Mouse (Mus musculus) G1E (cell line): Measurements from ENCODE around the gene Patl1.

Experiments used
- CTCF ChIP-seq: IDR thresholded peaks from 2 replicates; pipeline ENCODE4 v1.5.1; 2012; ENCODE audit warnings: low read depth, low read length, inconsistent platforms, mixed read lengths
- GATA1 ChIP-seq: IDR thresholded peaks from 2 replicates; pipeline ENCODE4 v1.6.1; 2012; ENCODE audit warnings: borderline replicate concordance, low read length, inconsistent platforms, mixed read lengths

DNA sequence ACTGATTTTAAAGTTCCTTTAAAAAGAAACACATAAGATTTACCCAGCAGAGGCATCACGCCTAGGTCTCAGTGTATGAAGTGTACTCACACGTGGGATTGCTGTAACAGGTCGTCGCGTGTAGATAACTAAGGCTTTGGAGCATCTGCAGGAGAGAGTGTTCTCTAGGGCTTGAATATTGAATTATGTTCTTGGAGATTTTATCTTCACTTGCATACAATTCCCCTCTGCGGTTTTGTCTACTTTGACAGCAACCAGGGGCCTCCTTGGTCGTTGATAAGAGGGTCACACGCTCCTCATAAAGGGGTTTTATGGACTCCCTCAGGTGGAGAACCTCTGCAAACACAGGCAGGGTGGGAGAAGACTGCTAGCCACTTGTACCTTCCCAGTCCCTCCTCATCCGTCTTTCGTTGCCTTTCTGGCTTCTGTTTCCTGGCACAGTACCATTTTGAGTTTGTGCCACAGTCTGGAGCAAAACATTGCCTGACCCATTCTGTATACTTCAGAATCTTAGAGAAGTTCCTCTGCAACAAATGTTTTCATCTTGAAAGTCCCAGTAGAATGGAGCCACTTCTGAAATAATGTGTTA, 80.3 kb downstream of the Patl1 start:
- TF ChIP-seq CTCF (no peak), GATA1 (no peak)
